Comparison of ENCODE assay signal across 25 mouse cellular contexts in the genomic region with DNA sequence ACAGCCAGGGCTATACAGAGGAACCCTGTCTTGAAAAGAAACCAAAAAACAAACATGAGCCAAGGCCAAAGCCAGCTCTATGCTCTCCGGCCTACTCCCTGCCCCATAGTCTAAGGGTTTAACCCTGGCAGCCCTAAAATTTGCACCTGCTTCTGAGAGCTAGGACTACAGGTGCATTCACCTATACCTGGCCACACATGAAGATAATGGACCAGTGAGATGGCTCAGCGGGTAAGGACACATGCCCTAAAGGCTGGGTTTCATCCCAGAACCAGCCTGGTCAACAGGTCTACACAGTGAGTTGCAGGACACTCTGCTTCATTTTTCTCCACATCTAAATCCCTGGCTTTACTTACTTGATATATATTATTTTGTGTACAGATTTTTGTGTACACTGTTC. TPM values are rescaled to one million over a fixed set of nuclear protein-coding genes. Genes with fewer than 3 reads are reported as not detected.
A peak's percentile ranks its signal among the peaks of the same experiment; 100 is the strongest.
DNase-seq lines count a peak whose midpoint lies in the region; ATAC-seq lines count a peak whose summit lies in the region.
"Had no signal": no experiment of that assay in that cellular context is flagged by ENCODE, and none has a peak within 500 bp of the region (broad histone marks: within the 10 kb centered on the region; RNA-seq: fewer than 3 reads in every experiment).

No protein-coding gene starts in this region.

- H3K9ac ChIP-seq in embryonic facial prominence, embryonic 14.5 days (ENCODE audit: low read depth, low read length): no peak overlapping the region
- no peak overlapping the region for H3K9ac ChIP-seq in intestine, embryonic 14.5 days (ENCODE audit: low read length)
- H3K9ac ChIP-seq in intestine, embryonic 16.5 days (ENCODE audit: low read depth, low read length): no peak overlapping the region
- no peak overlapping the region for H3K9ac ChIP-seq in liver, embryonic 13.5 days
- no peak overlapping the region for H3K9ac ChIP-seq in liver, embryonic 11.5 days (ENCODE audit: low read depth, low read length)
- H3K9ac ChIP-seq: embryonic facial prominence, embryonic 12.5 days; forebrain, embryonic 12.5 days; forebrain, embryonic 15.5 days; hindbrain, embryonic 14.5 days had no signal

- DNase-seq in embryonic facial prominence, embryonic 14.5 days (ENCODE audit: low spot score): no peak
- DNase-seq in embryonic facial prominence, embryonic 10.5 days (ENCODE audit: low spot score): no peak
- DNase-seq in intestine, embryonic 14.5 days (ENCODE audit: low spot score): no peak
- DNase-seq in liver, embryonic 13.5 days: no peak
- DNase-seq in liver, embryonic 11.5 days (ENCODE audit: low spot score): no peak
- DNase-seq in cerebellum, postnatal 25 days: no peak
- DNase-seq: adrenal gland, adult 2 months; adrenal gland, postnatal 14 days; cerebellum, adult 11 months; cerebellum, adult 2 months; cerebellum, adult 9-11 months; gastrocnemius, postnatal 25 days; heart, adult 18-20 months; heart, postnatal 10 days; heart, postnatal 4 days had no signal

- ATAC-seq in embryonic facial prominence, embryonic 14.5 days (ENCODE audit: low read depth): peak; percentile 23; the same call in 1 of the 2 replicates
- ATAC-seq in intestine, embryonic 14.5 days (replicated peaks; ENCODE audit: low FRiP score, low TSS enrichment, low read depth): 0 out of 2 replicates have a peak, but pooled peaks have one; percentile 36
- ATAC-seq in intestine, embryonic 16.5 days: no peak
- ATAC-seq in liver, embryonic 13.5 days (ENCODE audit: low read depth): 0 out of 2 replicates have a peak, but pooled peaks have one; percentile 23
- no peak for ATAC-seq in liver, embryonic 11.5 days (replicated peaks; ENCODE audit: low FRiP score)
- ATAC-seq: forebrain, embryonic 15.5 days; hindbrain, postnatal 0 days; inflammation-experienced regulatory T-cells, adult 6 months had no signal

- WGBS in embryonic facial prominence, embryonic 14.5 days: 93% methylated on average over 2 of the region's 2 CpGs
- 87% methylated on average over 2 of the region's 2 CpGs for WGBS in embryonic facial prominence, embryonic 10.5 days
- 87% methylated on average over 2 of the region's 2 CpGs for WGBS in intestine, embryonic 14.5 days
- WGBS in intestine, embryonic 16.5 days: 89% methylated on average over 2 of the region's 2 CpGs
- WGBS in liver, embryonic 13.5 days (ENCODE audit: insufficient replicate concordance): 89% methylated on average over 2 of the region's 2 CpGs
- 91% methylated on average over 2 of the region's 2 CpGs for WGBS in liver, embryonic 11.5 days

- no peaks in the 10 kb centered on the region for H3K27me3 ChIP-seq in embryonic facial prominence, embryonic 14.5 days (replicated peaks; ENCODE audit: control insufficient read depth, insufficient read depth, low read length)
- H3K27me3 ChIP-seq in embryonic facial prominence, embryonic 10.5 days (replicated peaks; ENCODE audit: low read depth, poor library complexity, severe bottlenecking): no peaks in the 10 kb centered on the region
- H3K27me3 ChIP-seq in intestine, embryonic 14.5 days (replicated peaks; ENCODE audit: control insufficient read depth, insufficient read depth, low read length): no peaks in the 10 kb centered on the region
- no peaks in the 10 kb centered on the region for H3K27me3 ChIP-seq in intestine, embryonic 16.5 days (replicated peaks; ENCODE audit: control insufficient read depth, insufficient read depth, low read length)
- no peaks in the 10 kb centered on the region for H3K27me3 ChIP-seq in liver, embryonic 13.5 days
- H3K27me3 ChIP-seq in liver, embryonic 11.5 days (replicated peaks; ENCODE audit: control insufficient read depth, insufficient read depth, low read length): no peaks in the 10 kb centered on the region
- H3K27me3 ChIP-seq: embryonic facial prominence, embryonic 12.5 days; forebrain, embryonic 12.5 days; forebrain, embryonic 15.5 days had no signal

- H3K27ac ChIP-seq in embryonic facial prominence, embryonic 14.5 days (replicated peaks; ENCODE audit: low read depth, low read length): no peak overlapping the region
- H3K27ac ChIP-seq in embryonic facial prominence, embryonic 10.5 days (replicated peaks): no peak overlapping the region
- H3K27ac ChIP-seq in intestine, embryonic 14.5 days (ENCODE audit: low read depth): no peak overlapping the region
- H3K27ac ChIP-seq in intestine, embryonic 16.5 days (ENCODE audit: low read length): no peak overlapping the region
- no peak overlapping the region for H3K27ac ChIP-seq in liver, embryonic 13.5 days
- H3K27ac ChIP-seq in liver, embryonic 11.5 days (ENCODE audit: low read depth, low read length): no peak overlapping the region
- H3K27ac ChIP-seq: embryonic facial prominence, embryonic 12.5 days; forebrain, embryonic 12.5 days; forebrain, embryonic 15.5 days; hindbrain, embryonic 14.5 days; hindbrain, postnatal 0 days had no signal

- no peaks in the 10 kb centered on the region for H3K4me1 ChIP-seq in embryonic facial prominence, embryonic 14.5 days (ENCODE audit: control insufficient read depth, insufficient read depth, low read length)
- no peaks in the 10 kb centered on the region for H3K4me1 ChIP-seq in embryonic facial prominence, embryonic 10.5 days
- no peaks in the 10 kb centered on the region for H3K4me1 ChIP-seq in intestine, embryonic 14.5 days (replicated peaks; ENCODE audit: control insufficient read depth, insufficient read depth, low read length)
- H3K4me1 ChIP-seq in intestine, embryonic 16.5 days (ENCODE audit: control insufficient read depth, insufficient read depth, low read length): no peaks in the 10 kb centered on the region
- peaks cover 8% of the 10 kb centered on the region; the same call in 1 of the 2 replicates for H3K4me1 ChIP-seq in liver, embryonic 13.5 days (replicated peaks)
- peaks cover 4% of the 10 kb centered on the region; the same call in 1 of the 2 replicates for H3K4me1 ChIP-seq in liver, embryonic 11.5 days (replicated peaks; ENCODE audit: control insufficient read depth, insufficient read depth, low read length)
- H3K4me1 ChIP-seq: embryonic facial prominence, embryonic 12.5 days; forebrain, embryonic 12.5 days; forebrain, embryonic 15.5 days had no signal

- no peak overlapping the region for H3K4me2 ChIP-seq in embryonic facial prominence, embryonic 14.5 days (ENCODE audit: low read depth, low read length)
- no peak overlapping the region for H3K4me2 ChIP-seq in intestine, embryonic 14.5 days (ENCODE audit: low read length)
- no peak overlapping the region for H3K4me2 ChIP-seq in intestine, embryonic 16.5 days (ENCODE audit: low read depth, low read length)
- no peak overlapping the region for H3K4me2 ChIP-seq in liver, embryonic 13.5 days
- no peak overlapping the region for H3K4me2 ChIP-seq in liver, embryonic 11.5 days
- H3K4me2 ChIP-seq: embryonic facial prominence, embryonic 12.5 days; forebrain, embryonic 12.5 days; forebrain, embryonic 15.5 days; heart, embryonic 11.5 days; hindbrain, embryonic 14.5 days had no signal

- H3K4me3 ChIP-seq in embryonic facial prominence, embryonic 14.5 days (ENCODE audit: low read depth, low read length): no peak overlapping the region
- H3K4me3 ChIP-seq in embryonic facial prominence, embryonic 10.5 days: no peak overlapping the region
- no peak overlapping the region for H3K4me3 ChIP-seq in intestine, embryonic 14.5 days (ENCODE audit: low read depth, low read length)
- no peak overlapping the region for H3K4me3 ChIP-seq in intestine, embryonic 16.5 days (ENCODE audit: low read length)
- H3K4me3 ChIP-seq in liver, embryonic 13.5 days (replicated peaks): no peak overlapping the region
- H3K4me3 ChIP-seq in liver, embryonic 11.5 days (ENCODE audit: low read depth, low read length): no peak overlapping the region
- H3K4me3 ChIP-seq: embryonic facial prominence, embryonic 12.5 days; erythroblast, embryonic 14.5 days; forebrain, embryonic 12.5 days; forebrain, embryonic 15.5 days had no signal

- H3K9me3 ChIP-seq in embryonic facial prominence, embryonic 14.5 days (ENCODE audit: control insufficient read depth, low read length): no peaks in the 10 kb centered on the region
- H3K9me3 ChIP-seq in embryonic facial prominence, embryonic 10.5 days: no peaks in the 10 kb centered on the region
- no peaks in the 10 kb centered on the region for H3K9me3 ChIP-seq in intestine, embryonic 14.5 days (ENCODE audit: control insufficient read depth, low read length)
- no peaks in the 10 kb centered on the region for H3K9me3 ChIP-seq in intestine, embryonic 16.5 days (ENCODE audit: control insufficient read depth, low read length)
- no peaks in the 10 kb centered on the region for H3K9me3 ChIP-seq in liver, embryonic 13.5 days (replicated peaks)
- H3K9me3 ChIP-seq in liver, embryonic 11.5 days (ENCODE audit: control insufficient read depth, low read length): no peaks in the 10 kb centered on the region
- H3K9me3 ChIP-seq: embryonic facial prominence, embryonic 12.5 days; forebrain, embryonic 12.5 days; forebrain, embryonic 15.5 days; G1E had no signal

- H3K36me3 ChIP-seq in embryonic facial prominence, embryonic 14.5 days (ENCODE audit: control insufficient read depth, insufficient read depth, low read length): peaks cover 50% of the 10 kb centered on the region
- peaks cover 67% of the 10 kb centered on the region for H3K36me3 ChIP-seq in embryonic facial prominence, embryonic 10.5 days (replicated peaks)
- H3K36me3 ChIP-seq in intestine, embryonic 14.5 days (ENCODE audit: control insufficient read depth, insufficient read depth, low read length): peaks cover 50% of the 10 kb centered on the region
- peaks cover 4% of the 10 kb centered on the region; the same call in 1 of the 2 replicates for H3K36me3 ChIP-seq in intestine, embryonic 16.5 days (ENCODE audit: control insufficient read depth, insufficient read depth, low read length)
- H3K36me3 ChIP-seq in liver, embryonic 13.5 days: peaks cover 47% of the 10 kb centered on the region
- H3K36me3 ChIP-seq in liver, embryonic 11.5 days (ENCODE audit: control insufficient read depth, insufficient read depth, low read length): peaks cover 34% of the 10 kb centered on the region

RNA-seq across cellular contexts. Expression of a gene that starts 8.1 kb away (rescaled TPM):
- 576 and 619 TPM in 2 replicates for polyA plus RNA-seq in embryonic facial prominence, embryonic 14.5 days (2014; fragmentation: Nextera tagmentation; extraction: Ambion mirVana)
- 592 and 614 TPM in 2 replicates for polyA plus RNA-seq in embryonic facial prominence, embryonic 10.5 days (2016; fragmentation: Nextera tagmentation; extraction: Ambion mirVana)
- 573 and 633 TPM in 2 replicates for polyA plus RNA-seq in intestine, embryonic 14.5 days (2014; fragmentation: Nextera tagmentation; extraction: Ambion mirVana)
- polyA plus RNA-seq in intestine, embryonic 16.5 days (2015; fragmentation: Nextera tagmentation; extraction: Ambion mirVana): 454 and 496 TPM in 2 replicates
- polyA plus RNA-seq in liver, embryonic 13.5 days (2015; fragmentation: Nextera tagmentation; extraction: Ambion mirVana): 292 and 314 TPM in 2 replicates
- polyA plus RNA-seq in liver, embryonic 11.5 days (2014; fragmentation: Nextera tagmentation; extraction: Ambion mirVana): 435 and 437 TPM in 2 replicates

RNA-seq across cellular contexts. Expression of a gene that starts 13.8 kb away (rescaled TPM):
- polyA plus RNA-seq in embryonic facial prominence, embryonic 14.5 days (2014; fragmentation: Nextera tagmentation; extraction: Ambion mirVana): 838 and 864 TPM in 2 replicates
- polyA plus RNA-seq in embryonic facial prominence, embryonic 10.5 days (2016; fragmentation: Nextera tagmentation; extraction: Ambion mirVana): 1,425 and 1,473 TPM in 2 replicates
- 891 and 947 TPM in 2 replicates for polyA plus RNA-seq in intestine, embryonic 14.5 days (2014; fragmentation: Nextera tagmentation; extraction: Ambion mirVana)
- polyA plus RNA-seq in intestine, embryonic 16.5 days (2015; fragmentation: Nextera tagmentation; extraction: Ambion mirVana): 581 and 669 TPM in 2 replicates
- polyA plus RNA-seq in liver, embryonic 13.5 days (2015; fragmentation: Nextera tagmentation; extraction: Ambion mirVana): 532 and 597 TPM in 2 replicates
- polyA plus RNA-seq in liver, embryonic 11.5 days (2014; fragmentation: Nextera tagmentation; extraction: Ambion mirVana): 874 and 889 TPM in 2 replicates

RNA-seq across cellular contexts. Expression of a gene that starts 30.6 kb away (rescaled TPM):
- 70.9 and 74.8 TPM in 2 replicates for polyA plus RNA-seq in embryonic facial prominence, embryonic 14.5 days (2014; fragmentation: Nextera tagmentation; extraction: Ambion mirVana)
- 90.9 and 92.2 TPM in 2 replicates for polyA plus RNA-seq in embryonic facial prominence, embryonic 10.5 days (2016; fragmentation: Nextera tagmentation; extraction: Ambion mirVana)
- 115 and 133 TPM in 2 replicates for polyA plus RNA-seq in intestine, embryonic 14.5 days (2014; fragmentation: Nextera tagmentation; extraction: Ambion mirVana)
- polyA plus RNA-seq in intestine, embryonic 16.5 days (2015; fragmentation: Nextera tagmentation; extraction: Ambion mirVana): 166 and 174 TPM in 2 replicates
- polyA plus RNA-seq in liver, embryonic 13.5 days (2015; fragmentation: Nextera tagmentation; extraction: Ambion mirVana): 60.8 and 64.6 TPM in 2 replicates
- polyA plus RNA-seq in liver, embryonic 11.5 days (2014; fragmentation: Nextera tagmentation; extraction: Ambion mirVana): 96.8 and 105 TPM in 2 replicates

RNA-seq across cellular contexts. Expression of a gene that starts 42.0 kb away (rescaled TPM):
- 128 and 143 TPM in 2 replicates for polyA plus RNA-seq in embryonic facial prominence, embryonic 14.5 days (2014; fragmentation: Nextera tagmentation; extraction: Ambion mirVana)
- polyA plus RNA-seq in embryonic facial prominence, embryonic 10.5 days (2016; fragmentation: Nextera tagmentation; extraction: Ambion mirVana): 252 and 253 TPM in 2 replicates
- polyA plus RNA-seq in intestine, embryonic 14.5 days (2014; fragmentation: Nextera tagmentation; extraction: Ambion mirVana): 192 TPM in 2 replicates
- polyA plus RNA-seq in intestine, embryonic 16.5 days (2015; fragmentation: Nextera tagmentation; extraction: Ambion mirVana): 115 and 134 TPM in 2 replicates
- polyA plus RNA-seq in liver, embryonic 13.5 days (2015; fragmentation: Nextera tagmentation; extraction: Ambion mirVana): 158 and 175 TPM in 2 replicates
- 277 and 296 TPM in 2 replicates for polyA plus RNA-seq in liver, embryonic 11.5 days (2014; fragmentation: Nextera tagmentation; extraction: Ambion mirVana)

RNA-seq across cellular contexts. Expression of a gene that starts 46.8 kb away (rescaled TPM):
- 7.6 TPM in 2 replicates for polyA plus RNA-seq in embryonic facial prominence, embryonic 14.5 days (2014; fragmentation: Nextera tagmentation; extraction: Ambion mirVana)
- 9.0 and 9.9 TPM in 2 replicates for polyA plus RNA-seq in embryonic facial prominence, embryonic 10.5 days (2016; fragmentation: Nextera tagmentation; extraction: Ambion mirVana)
- polyA plus RNA-seq in intestine, embryonic 14.5 days (2014; fragmentation: Nextera tagmentation; extraction: Ambion mirVana): 6.5 and 6.9 TPM in 2 replicates
- 8.0 and 9.2 TPM in 2 replicates for polyA plus RNA-seq in intestine, embryonic 16.5 days (2015; fragmentation: Nextera tagmentation; extraction: Ambion mirVana)
- polyA plus RNA-seq in liver, embryonic 13.5 days (2015; fragmentation: Nextera tagmentation; extraction: Ambion mirVana): 3.2 and 3.7 TPM in 2 replicates
- 5.7 and 6.0 TPM in 2 replicates for polyA plus RNA-seq in liver, embryonic 11.5 days (2014; fragmentation: Nextera tagmentation; extraction: Ambion mirVana)

Comparison
In these comparisons a context has a peak if more than half of its experiments do, and no peak if none do; other contexts are left out.
1. ATAC-seq: peak in embryonic facial prominence, embryonic 14.5 days (single experiment), intestine, embryonic 14.5 days (single experiment) and liver, embryonic 13.5 days (single experiment); none in intestine, embryonic 16.5 days (single experiment) and liver, embryonic 11.5 days (single experiment).